Mouse (Mus musculus) adrenal gland, adult 2 months (tissue): Measurements from ENCODE around the gene Cdhr2. TPM values are rescaled to one million over a fixed set of nuclear protein-coding genes. Genes with fewer than 3 reads are reported as not detected.

Experiments
- DNase-seq: peaks from one replicate; pipeline ENCODE4 v3.0.0; 2021
- polyA plus RNA-seq: library from polyadenylated mRNA; depleted of rRNA; stranded (reverse); fragments of >200 nt; gene quantifications from 2 replicates; pipeline ENCODE4 v1.2.3, GENCODE M21; 2012
- total RNA-seq, 2 experiments: library from RNA; stranded (reverse); gene quantifications; 2 replicates each; pipeline ENCODE4 v1.2.3; 2021

The Cdhr2 gene
- total and polyA plus RNA-seq, 3 experiments: 0.06 TPM; not detected in 2

- peak; percentile 100 for DNase-seq
Measured at GRCm38 (mm10) chr13:54693558-54694347, 7.5 kb upstream of the Cdhr2 start, which contains the start of gene Rnf44. Rnf44 (minus strand) TSS chr13:54693907.

- DNase-seq: peak; percentile 93
Measured at GRCm38 (mm10) chr13:54694348-54695060, 6.8 kb upstream of the Cdhr2 start.

DNA sequence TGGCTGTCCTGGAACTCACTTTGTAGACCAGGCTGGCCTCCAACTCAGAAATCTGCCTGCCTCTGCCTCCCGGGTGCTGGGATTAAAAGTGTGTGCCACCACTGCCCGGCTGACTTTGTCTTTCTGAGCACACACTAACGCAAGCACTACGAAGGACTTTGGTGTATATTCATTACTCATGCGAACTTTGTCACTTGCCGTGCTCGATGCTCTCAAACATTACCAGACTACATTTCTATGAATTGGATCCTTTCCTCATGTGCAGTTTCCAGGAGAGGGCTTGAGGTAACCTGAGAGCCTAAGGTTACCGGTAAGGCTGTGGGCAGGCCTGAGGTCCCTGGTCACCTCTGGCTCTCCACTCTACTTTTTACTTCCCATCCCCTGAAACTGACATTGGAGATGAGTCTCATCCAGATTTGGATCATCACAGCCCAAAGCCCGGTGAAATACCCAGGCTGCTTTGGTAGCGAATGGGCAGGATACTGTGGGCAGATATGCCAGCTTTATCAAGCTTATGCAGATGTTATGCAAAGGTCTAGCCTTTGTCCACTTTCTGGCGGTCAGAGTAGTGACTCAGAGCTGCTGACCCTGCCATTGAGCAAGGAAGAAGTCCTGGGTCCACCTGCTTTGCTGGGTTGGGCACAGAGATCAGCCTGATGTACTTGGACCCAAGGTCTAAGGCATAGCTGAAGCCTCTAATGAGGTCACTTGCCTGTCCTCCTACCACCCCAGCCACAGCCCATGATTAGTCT is 5.6 kb upstream of the Cdhr2 start:
- DNase-seq: no peak

DNA sequence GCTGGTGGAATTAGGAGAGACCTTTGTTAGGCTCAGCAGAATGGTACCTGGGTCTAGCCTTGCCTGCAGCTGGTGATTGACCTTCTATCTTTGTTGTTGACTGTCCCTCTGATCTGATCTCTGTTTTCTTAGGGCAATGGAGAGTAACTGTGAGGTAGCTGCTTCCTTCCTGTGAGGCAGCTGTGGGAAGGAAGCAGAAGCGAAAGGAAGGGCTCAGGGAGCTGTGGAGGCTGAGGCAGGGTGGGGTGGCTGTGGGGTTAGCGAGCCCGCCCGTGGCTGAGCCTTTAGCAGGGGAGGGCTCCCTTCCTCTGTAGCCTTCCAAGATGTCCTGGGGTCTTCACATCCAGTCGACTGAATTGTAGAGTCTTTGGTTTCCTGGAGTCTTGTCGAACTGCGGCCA is 1.2 kb downstream of the Cdhr2 start:
- no peak for DNase-seq

DNA sequence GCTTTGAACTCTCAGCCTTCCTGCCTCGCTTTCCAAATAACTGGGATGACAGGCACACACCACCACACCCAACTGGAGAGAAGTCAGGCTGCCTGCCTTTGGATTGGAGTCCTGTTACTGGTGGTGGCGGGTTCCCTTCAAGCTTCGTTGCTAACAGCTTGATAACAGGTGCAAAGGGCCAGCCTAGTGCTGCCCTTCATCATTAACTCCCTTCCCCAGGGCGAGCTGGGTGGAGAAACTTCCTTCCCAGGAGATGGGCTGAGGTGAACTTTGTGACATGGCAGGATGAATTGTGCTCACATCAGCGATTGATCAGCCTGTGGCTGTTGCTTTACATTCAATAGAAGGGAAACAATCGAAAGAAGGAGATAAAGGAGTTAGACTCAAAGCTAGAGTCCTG is 3.6 kb downstream of the Cdhr2 start:
- DNase-seq: no peak

DNA sequence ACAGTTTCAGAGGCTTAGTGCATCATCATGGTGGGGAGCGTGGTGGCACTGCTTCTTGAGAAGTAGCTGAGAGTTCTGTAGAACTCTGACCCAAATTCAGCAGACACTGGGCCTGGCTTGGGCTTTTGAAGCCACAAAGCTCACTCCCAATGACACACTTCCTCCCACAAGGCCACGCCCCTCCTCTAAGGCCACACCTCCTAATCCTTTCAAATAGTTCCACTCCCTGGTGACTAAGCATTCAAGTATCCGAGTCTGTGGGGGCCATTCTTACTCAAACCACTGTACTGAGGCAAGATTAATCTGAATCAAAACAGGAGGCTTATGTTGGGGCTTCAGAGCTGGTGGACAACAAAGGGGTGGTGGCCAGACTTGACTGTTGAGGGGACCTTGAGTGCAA is 9.6 kb downstream of the Cdhr2 start:
- DNase-seq: no peak

GRCm38 (mm10) chr13:54714393-54714792 is 13.1 kb downstream of the Cdhr2 start:
- DNase-seq: no peak

- no peak for DNase-seq
Measured at GRCm38 (mm10) chr13:54714996-54715395, 13.7 kb downstream of the Cdhr2 start.

DNA sequence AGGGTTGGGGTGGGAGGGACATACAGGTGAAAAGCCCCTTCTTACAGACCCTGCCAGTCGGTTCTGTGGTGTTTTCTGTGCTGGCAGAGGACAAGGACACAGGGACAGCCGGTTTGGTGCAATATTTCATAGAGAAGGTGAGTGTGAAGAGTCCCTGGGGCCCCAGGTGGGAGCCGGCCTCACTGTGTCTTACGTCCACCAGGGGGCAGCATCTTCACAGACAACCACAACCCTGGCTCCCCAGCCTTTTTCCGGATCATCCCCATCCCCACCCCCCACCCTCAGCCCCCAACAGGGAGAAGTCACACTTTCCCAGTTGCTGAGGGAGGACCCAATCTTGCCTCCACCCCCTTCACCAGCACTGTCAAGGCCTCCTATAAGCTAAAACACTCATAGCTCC is 15.7 kb downstream of the Cdhr2 start:
- DNase-seq: no peak

DNA sequence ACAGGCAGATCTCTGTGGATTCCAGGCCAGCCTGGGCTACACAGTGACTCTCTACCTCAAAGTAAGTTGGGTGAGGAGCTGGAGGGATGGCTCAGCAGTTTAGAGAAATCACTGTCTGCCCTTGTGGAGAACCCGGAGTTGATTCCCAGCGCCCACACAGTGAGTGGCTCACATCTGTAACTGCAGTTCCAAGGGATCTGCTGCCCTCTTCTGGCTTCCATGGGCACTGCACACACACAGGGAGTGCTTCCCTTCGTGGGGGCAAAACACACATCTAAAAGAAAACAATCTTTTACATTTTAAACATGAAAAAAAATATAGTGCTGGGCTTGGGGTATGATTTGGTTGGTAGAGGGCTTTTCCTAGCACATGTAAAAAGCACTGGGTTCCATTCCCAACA is 21.9 kb downstream of the Cdhr2 start:
- DNase-seq: no peak

- DNase-seq: no peak
Measured at GRCm38 (mm10) chr13:54726131-54726530, 24.9 kb downstream of the Cdhr2 start.

- no peak for DNase-seq
Measured at GRCm38 (mm10) chr13:54736931-54737330, 35.7 kb downstream of the Cdhr2 start.

DNA sequence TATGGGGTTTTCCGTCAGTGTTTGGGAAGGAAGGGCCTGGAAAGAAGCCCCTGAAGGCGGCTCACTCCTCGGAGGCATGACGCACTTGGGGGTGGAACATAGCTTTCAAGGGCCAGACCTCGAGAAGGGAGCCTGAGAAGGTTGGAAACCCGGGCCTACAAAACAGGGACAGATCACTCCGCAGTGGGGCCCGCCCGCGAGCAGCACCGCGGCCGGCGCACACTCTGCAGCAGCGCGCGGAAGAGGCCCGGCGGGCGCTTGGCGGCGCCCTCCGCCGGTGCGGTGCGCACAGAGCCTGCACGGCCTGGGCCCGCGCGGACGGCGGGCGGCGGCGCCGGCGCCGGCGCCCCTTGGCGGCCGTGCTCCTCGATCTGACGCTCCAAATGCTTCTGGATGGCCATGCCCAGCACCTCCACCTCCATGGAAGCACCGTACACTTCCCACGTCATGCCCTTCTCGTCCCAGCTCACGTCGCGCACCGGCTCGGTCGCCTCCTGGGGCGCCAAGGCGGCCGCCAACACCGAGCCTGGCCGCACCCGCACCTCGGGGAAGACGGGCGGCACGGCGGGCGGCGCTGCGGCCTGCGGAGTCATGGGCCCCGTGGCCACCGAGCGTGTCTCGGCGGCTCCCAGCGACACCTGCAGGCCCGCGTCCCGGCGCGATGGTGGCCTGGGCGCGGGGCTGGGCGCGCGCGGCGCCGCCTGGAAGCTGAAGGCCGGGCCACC is 36.4 kb downstream of the Cdhr2 start:
- peak; percentile 29 for DNase-seq

- DNase-seq: peak; percentile 12
Measured at GRCm38 (mm10) chr13:54738213-54738601, 36.9 kb downstream of the Cdhr2 start.

DNA sequence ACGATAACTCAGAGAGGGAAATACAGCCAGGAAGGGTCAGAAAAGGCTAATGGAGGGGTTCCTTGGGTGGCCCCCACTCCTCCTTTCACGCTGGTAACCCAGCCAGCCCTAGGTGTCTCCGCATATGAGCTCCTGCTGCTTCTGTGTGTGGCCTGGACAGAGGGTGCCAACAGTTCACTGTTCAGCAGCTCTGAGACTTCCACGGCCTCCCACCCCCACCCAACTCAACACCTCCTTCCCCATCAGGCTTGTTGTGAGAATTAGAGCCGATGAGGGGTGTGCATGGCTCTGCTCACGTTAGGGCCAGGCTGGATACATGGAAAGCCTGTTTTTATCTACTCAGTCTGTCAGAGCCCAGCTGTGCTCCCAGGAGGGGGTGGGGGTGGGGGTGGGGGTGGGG is 44.8 kb downstream of the Cdhr2 start:
- DNase-seq: no peak

- no peak for DNase-seq
Measured at GRCm38 (mm10) chr13:54746896-54747295, 45.6 kb downstream of the Cdhr2 start.

GRCm38 (mm10) chr13:54748190-54748589 is 46.9 kb downstream of the Cdhr2 start:
- no peak for DNase-seq

- no peak for DNase-seq
Measured at GRCm38 (mm10) chr13:54748721-54749060, 47.4 kb downstream of the Cdhr2 start.

DNA sequence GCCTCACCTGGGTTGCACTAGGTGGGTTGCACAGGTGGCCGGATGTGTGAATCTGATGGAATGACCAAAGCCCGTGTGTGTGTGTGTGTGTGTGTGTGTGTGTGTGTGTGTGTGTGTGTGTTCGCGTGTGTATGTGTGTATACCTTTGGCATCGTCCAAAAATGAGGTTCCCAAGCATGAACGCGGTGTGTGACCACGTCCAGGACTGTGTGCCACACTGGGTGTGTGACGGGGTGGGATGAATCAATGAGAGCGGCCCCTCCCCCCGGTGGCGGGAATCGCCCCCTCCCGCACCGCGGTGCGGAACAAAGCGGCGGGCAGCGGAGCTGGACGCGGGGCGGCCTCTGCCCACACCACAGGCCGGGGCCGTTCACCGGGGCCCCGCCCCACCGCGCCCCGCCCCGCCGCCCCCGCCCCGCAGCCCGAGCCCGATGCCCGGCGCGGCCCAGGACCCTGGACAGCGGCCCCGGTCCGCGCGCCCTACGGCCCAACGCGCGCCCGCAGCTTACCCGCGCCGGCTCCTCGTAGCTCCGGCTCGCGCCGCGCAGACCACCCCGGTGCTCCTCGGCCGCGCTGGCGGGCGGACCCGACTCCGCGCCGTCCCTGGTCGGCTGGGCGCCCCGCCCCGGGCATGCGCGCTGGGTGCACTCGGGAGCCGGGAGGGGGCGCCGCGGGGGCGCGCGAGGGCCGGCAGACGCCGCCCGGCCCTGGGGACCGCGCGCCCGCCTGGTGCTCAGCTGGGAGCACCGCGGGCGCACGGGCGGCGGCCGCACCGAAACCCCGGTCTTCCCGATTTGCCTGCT is 48.0 kb downstream of the Cdhr2 start:
- DNase-seq: peak; percentile 56

- DNase-seq: no peak
Measured at GRCm38 (mm10) chr13:54749864-54750411, 48.7 kb downstream of the Cdhr2 start, which contains the start of gene Gprin1. Gprin1 (minus strand) TSS chr13:54749874.

- no peak for DNase-seq
Measured at GRCm38 (mm10) chr13:54750699-54751098, 49.4 kb downstream of the Cdhr2 start.
